Mouse (Mus musculus): Measurements from ENCODE around the gene Lrrfip1.

GRCm38 (mm10) chr1:91024464-91024863 lies 25.9 kb downstream of the Lrrfip1 start:
- TF ChIP-seq ZC3H11A (IDR thresholded peaks at IDR 0.05; ENCODE audit: borderline replicate concordance, low read depth, low read length), result no peak
- no peak for TF ChIP-seq MAFK (IDR thresholded peaks at IDR 0.05; ENCODE audit: insufficient read depth, low read depth, low read length)
- TF ChIP-seq HCFC1 (IDR thresholded peaks at IDR 0.05; ENCODE audit: borderline replicate concordance, insufficient read depth, low read length), result no peak

All from ES-E14 (cell line).